Mouse (Mus musculus) stomach, postnatal 0 days (tissue): Measurements from ENCODE around the gene Sf3b5. TPM values are rescaled to one million over a fixed set of nuclear protein-coding genes. Genes with fewer than 3 reads are reported as not detected.

Experiments
- ATAC-seq: fragments of 200-750 bp; cut with Nextera tagmentation; 2 replicates; pipeline ENCODE4 v1.8.0; 2017; ENCODE audit not compliant: low FRiP score, low TSS enrichment
- DNase-seq: peaks from one replicate; pipeline ENCODE4 v3.0.0-alpha.2; 2016; ENCODE audit warnings: low spot score
- H3K27ac ChIP-seq: fragments of 300-500 bp; sonication (generic); replicated peaks from 2 replicates; pipeline ENCODE4 v1.5.1; 2014; ENCODE audit warnings: mild to moderate bottlenecking, control low read depth
- H3K27me3 ChIP-seq: fragments of 300-500 bp; sonication (generic); 2 replicates; pipeline ENCODE4 v1.6.1; 2014; ENCODE audit warnings: low read length; ENCODE audit not compliant: control insufficient read depth, insufficient read depth
- H3K36me3 ChIP-seq: fragments of 300-500 bp; sonication (generic); 2 replicates; pipeline ENCODE4 v1.6.1; 2014; ENCODE audit warnings: low read length, mixed read lengths; ENCODE audit not compliant: control insufficient read depth, insufficient read depth
- H3K4me1 ChIP-seq: fragments of 300-500 bp; sonication (generic); replicated peaks from 2 replicates; pipeline ENCODE4 v1.6.1; 2014; ENCODE audit warnings: antibody characterized with exemption; ENCODE audit not compliant: control insufficient read depth, insufficient read depth
- H3K4me2 ChIP-seq: fragments of 300-500 bp; sonication (generic); replicated peaks from 2 replicates; pipeline ENCODE4 v1.6.1; 2014; ENCODE audit warnings: low read depth, mild to moderate bottlenecking, control low read depth, moderate library complexity
- H3K4me3 ChIP-seq: fragments of 300-500 bp; sonication (generic); 2 replicates; pipeline ENCODE4 v1.5.1; 2014; ENCODE audit warnings: low read depth, low read length, control low read depth
- H3K9ac ChIP-seq: fragments of 300-500 bp; sonication (generic); 2 replicates; pipeline ENCODE4 v1.6.1; 2014; ENCODE audit warnings: mild to moderate bottlenecking, low read length, control low read depth, mixed read lengths
- H3K9me3 ChIP-seq: fragments of 300-500 bp; sonication (generic); 2 replicates; pipeline ENCODE4 v1.6.1; 2016; ENCODE audit warnings: low read length; ENCODE audit not compliant: control insufficient read depth
- CTCF ChIP-seq: IDR thresholded peaks from 2 replicates; pipeline ENCODE4 v1.5.1; 2016; ENCODE audit warnings: antibody characterized with exemption, low read depth, mild to moderate bottlenecking, moderate library complexity
- EP300 ChIP-seq: optimal IDR thresholded peaks from 2 replicates; pipeline ENCODE3; 2016; ENCODE audit warnings: antibody characterized with exemption
- WGBS: fragments of 180-500 bp; shearing (Covaris S2); extraction: QIAGEN DNeasy Blood & Tissue Kit; methylation state at CpG from one replicate; pipeline ENCODE4 v1.1.7; 2014; 5-methylcytosine and 5-hydroxymethylcytosine counted together
- polyA plus RNA-seq: library from polyadenylated mRNA; unstranded; fragments of >200 nt; fragmentation: Nextera tagmentation; extraction: Ambion mirVana; gene quantifications from 2 replicates; pipeline ENCODE4 v1.2.1, GENCODE M21; 2015

Gene Sf3b5
- polyA plus RNA-seq, 1 experiment from 2014 or later, result 29.3 TPM

- no peak overlapping the region for H3K27ac ChIP-seq
- ATAC-seq (no peak), DNase-seq (no peak)
- H3K4me1 ChIP-seq, result no peaks in the 10 kb centered on the region
- H3K4me3 ChIP-seq, result no peak overlapping the region
- TF ChIP-seq EP300, result no peak
- no peak for TF ChIP-seq CTCF
- no peaks in the 10 kb centered on the region for H3K27me3 ChIP-seq
- WGBS, result 80% methylated on average over 5 of the region's 5 CpGs
- H3K4me2 ChIP-seq, result no peak overlapping the region
- H3K36me3 ChIP-seq, result no peaks in the 10 kb centered on the region
- no peaks in the 10 kb centered on the region for H3K9me3 ChIP-seq
- H3K9ac ChIP-seq, result no peak overlapping the region
Observed at GRCm38 (mm10) chr10:13027702-13028101, 22.6 kb downstream of the Sf3b5 start.

DNA sequence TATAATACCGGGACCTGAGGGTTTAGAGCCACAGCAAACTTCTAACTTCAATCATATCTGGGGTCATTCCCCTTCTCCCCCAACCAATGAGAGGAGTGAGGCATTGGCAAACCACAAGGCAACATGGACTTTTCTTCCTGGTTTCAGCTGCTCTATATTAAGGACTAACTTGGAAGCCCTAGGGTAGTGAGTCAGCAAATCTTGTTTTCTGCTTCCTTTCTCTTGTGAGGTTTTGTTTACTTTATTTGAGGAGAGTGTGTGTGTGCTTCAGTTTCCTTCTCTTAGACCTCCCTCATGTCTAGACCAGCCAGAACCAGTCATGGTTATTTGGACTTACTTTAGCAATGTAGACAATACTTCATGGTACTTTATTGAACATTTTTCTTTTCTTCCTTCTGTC, 23.1 kb downstream of the Sf3b5 start:
- Histone ChIP-seq H3K9me3 (no peaks in the 10 kb centered on the region), H3K27me3 (no peaks in the 10 kb centered on the region), H3K4me1 (no peaks in the 10 kb centered on the region), H3K4me2 (no peak overlapping the region), H3K27ac (no peak overlapping the region), H3K36me3 (no peaks in the 10 kb centered on the region), H3K4me3 (no peak overlapping the region), H3K9ac (no peak overlapping the region)
- no peak for DNase-seq
- 72% methylated on average over 1 of the region's 1 CpGs for WGBS
- no peak for TF ChIP-seq CTCF
- no peak for TF ChIP-seq EP300
- peak; percentile 89 for ATAC-seq

- ATAC-seq, result no peak
- Histone ChIP-seq H3K27me3 (no peaks in the 10 kb centered on the region), H3K27ac (no peak overlapping the region), H3K4me3 (no peak overlapping the region), H3K9ac (no peak overlapping the region), H3K9me3 (no peaks in the 10 kb centered on the region), H3K4me2 (no peak overlapping the region), H3K4me1 (no peaks in the 10 kb centered on the region), H3K36me3 (no peaks in the 10 kb centered on the region)
- TF ChIP-seq EP300, result no peak
- TF ChIP-seq CTCF, result no peak
- DNase-seq, result no peak
- WGBS, result 91% methylated on average over 5 of the region's 5 CpGs
Observed at GRCm38 (mm10) chr10:13029416-13029815, 24.3 kb downstream of the Sf3b5 start.

- WGBS, result 82% methylated on average over 3 of the region's 3 CpGs
- Histone ChIP-seq H3K27me3 (no peaks in the 10 kb centered on the region), H3K4me1 (no peaks in the 10 kb centered on the region), H3K9ac (no peak overlapping the region), H3K9me3 (no peaks in the 10 kb centered on the region), H3K36me3 (no peaks in the 10 kb centered on the region), H3K4me2 (no peak overlapping the region), H3K4me3 (no peak overlapping the region), H3K27ac (no peak overlapping the region)
- no peak for TF ChIP-seq EP300
- no peak for TF ChIP-seq CTCF
- DNase-seq (no peak), ATAC-seq (no peak)
Observed at GRCm38 (mm10) chr10:13035270-13035669, 30.1 kb downstream of the Sf3b5 start.

GRCm38 (mm10) chr10:13039637-13040174, 34.6 kb downstream of the Sf3b5 start:
- no peak overlapping the region for H3K27ac ChIP-seq
- H3K27me3 ChIP-seq, result no peaks in the 10 kb centered on the region
- no peaks in the 10 kb centered on the region for H3K4me1 ChIP-seq
- DNase-seq, result no peak
- no peak overlapping the region for H3K9ac ChIP-seq
- TF ChIP-seq EP300 (no peak), CTCF (no peak)
- no peaks in the 10 kb centered on the region for H3K9me3 ChIP-seq
- no peaks in the 10 kb centered on the region for H3K36me3 ChIP-seq
- H3K4me2 ChIP-seq, result no peak overlapping the region
- no peak overlapping the region for H3K4me3 ChIP-seq
- ATAC-seq, result no peak
- WGBS, result 83% methylated on average over 5 of the region's 5 CpGs

GRCm38 (mm10) chr10:13044659-13045058, 39.5 kb downstream of the Sf3b5 start:
- Histone ChIP-seq H3K27me3 (no peaks in the 10 kb centered on the region), H3K9ac (no peak overlapping the region), H3K4me1 (no peaks in the 10 kb centered on the region), H3K4me2 (no peak overlapping the region), H3K9me3 (no peaks in the 10 kb centered on the region), H3K36me3 (no peaks in the 10 kb centered on the region), H3K27ac (no peak overlapping the region), H3K4me3 (no peak overlapping the region)
- ATAC-seq, result no peak
- no peak for DNase-seq
- WGBS, result 88% methylated on average over 11 of the region's 11 CpGs
- TF ChIP-seq EP300 (no peak), CTCF (no peak)
